Mouse (Mus musculus): ENCODE data around the gene Ube2d1. TPM values are rescaled to one million over a fixed set of nuclear protein-coding genes. Genes with fewer than 3 reads are reported as not detected.

The Ube2d1 gene
- polyA plus RNA-seq, 1 experiment from 2014 or later = 220 TPM

- Histone ChIP-seq H3K9ac (replicated peaks; ENCODE audit: low read depth, low read length) (no peak overlapping the region), H3K4me2 (ENCODE audit: low read depth, low read length) (no peak overlapping the region), H3K27ac (ENCODE audit: low read depth, low read length) (no peak overlapping the region), H3K4me3 (ENCODE audit: low read depth, low read length) (no peak overlapping the region), H3K36me3 (ENCODE audit: control insufficient read depth, insufficient read depth, low read length) (peaks cover 14% of the 10 kb centered on the region), H3K9me3 (ENCODE audit: control insufficient read depth, low read length) (no peaks in the 10 kb centered on the region), H3K4me1 (ENCODE audit: control insufficient read depth, insufficient read depth, low read length) (no peaks in the 10 kb centered on the region), H3K27me3 (ENCODE audit: control insufficient read depth, insufficient read depth, low read length) (no peaks in the 10 kb centered on the region)
- ATAC-seq (ENCODE audit: low read depth) = peak; percentile 55; the same call in 1 of the 2 replicates
- WGBS = 14% methylated on average over 7 of the region's 7 CpGs
Observed at GRCm38 (mm10) chr10:71326789-71327188, 41.7 kb upstream of the Ube2d1 start.

- Histone ChIP-seq H3K36me3 (ENCODE audit: control insufficient read depth, insufficient read depth, low read length) (peaks cover 13% of the 10 kb centered on the region), H3K27ac (ENCODE audit: low read depth, low read length) (no peak overlapping the region), H3K9ac (replicated peaks; ENCODE audit: low read depth, low read length) (no peak overlapping the region), H3K4me3 (ENCODE audit: low read depth, low read length) (no peak overlapping the region), H3K27me3 (ENCODE audit: control insufficient read depth, insufficient read depth, low read length) (no peaks in the 10 kb centered on the region), H3K4me1 (ENCODE audit: control insufficient read depth, insufficient read depth, low read length) (no peaks in the 10 kb centered on the region), H3K4me2 (ENCODE audit: low read depth, low read length) (no peak overlapping the region), H3K9me3 (ENCODE audit: control insufficient read depth, low read length) (no peaks in the 10 kb centered on the region)
- ATAC-seq (ENCODE audit: low read depth) = no peak; the same call in 1 of the 2 replicates
- 87% methylated on average over 7 of the region's 7 CpGs for WGBS
Observed at GRCm38 (mm10) chr10:71326123-71326522, 41.1 kb upstream of the Ube2d1 start.

DNA sequence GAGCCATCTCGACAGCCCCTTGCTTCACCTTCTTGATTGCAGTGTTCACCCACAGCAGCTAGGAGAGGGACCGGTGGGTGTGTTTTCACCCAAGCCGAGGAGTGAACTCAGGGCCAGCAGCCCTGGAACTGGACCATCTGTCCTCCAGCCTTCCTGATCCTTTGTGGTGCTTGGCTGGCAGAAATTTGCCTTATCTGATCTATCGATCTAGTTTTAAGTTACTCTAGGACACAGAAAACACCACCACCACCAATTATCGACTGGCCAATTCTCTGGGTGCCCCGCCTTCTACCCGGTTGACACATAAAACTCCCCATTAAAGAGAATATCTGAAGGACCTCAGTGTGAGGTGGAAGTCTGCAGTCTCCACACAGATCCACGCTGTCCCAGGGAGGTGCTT lies 38.6 kb upstream of the Ube2d1 start:
- ATAC-seq (ENCODE audit: low read depth) = no peak

GRCm38 (mm10) chr10:71316497-71316896 lies 31.4 kb upstream of the Ube2d1 start:
- H3K9me3 ChIP-seq (ENCODE audit: control insufficient read depth, low read length) = no peaks in the 10 kb centered on the region
- WGBS = 73% methylated on average over 7 of the region's 7 CpGs
- H3K36me3 ChIP-seq (ENCODE audit: control insufficient read depth, insufficient read depth, low read length) = no peaks in the 10 kb centered on the region
- no peak overlapping the region for H3K9ac ChIP-seq (replicated peaks; ENCODE audit: low read depth, low read length)
- no peaks in the 10 kb centered on the region for H3K27me3 ChIP-seq (ENCODE audit: control insufficient read depth, insufficient read depth, low read length)
- H3K4me2 ChIP-seq (ENCODE audit: low read depth, low read length) = no peak overlapping the region
- H3K4me3 ChIP-seq (ENCODE audit: low read depth, low read length) = no peak overlapping the region
- H3K27ac ChIP-seq (ENCODE audit: low read depth, low read length) = no peak overlapping the region
- no peaks in the 10 kb centered on the region for H3K4me1 ChIP-seq (ENCODE audit: control insufficient read depth, insufficient read depth, low read length)
- no peak for ATAC-seq (ENCODE audit: low read depth)

More for the DNA sequence above, 38.6 kb upstream of the Ube2d1 start:
- H3K4me3 ChIP-seq (ENCODE audit: low read depth, low read length) = no peak overlapping the region
- no peak overlapping the region for H3K9ac ChIP-seq (replicated peaks; ENCODE audit: low read depth, low read length)
- no peaks in the 10 kb centered on the region for H3K27me3 ChIP-seq (ENCODE audit: control insufficient read depth, insufficient read depth, low read length)
- no peak overlapping the region for H3K4me2 ChIP-seq (ENCODE audit: low read depth, low read length)
- H3K9me3 ChIP-seq (ENCODE audit: control insufficient read depth, low read length) = no peaks in the 10 kb centered on the region
- no peaks in the 10 kb centered on the region for H3K36me3 ChIP-seq (ENCODE audit: control insufficient read depth, insufficient read depth, low read length)
- 88% methylated on average over 8 of the region's 8 CpGs for WGBS
- H3K4me1 ChIP-seq (ENCODE audit: control insufficient read depth, insufficient read depth, low read length) = no peaks in the 10 kb centered on the region
- H3K27ac ChIP-seq (ENCODE audit: low read depth, low read length) = no peak overlapping the region

GRCm38 (mm10) chr10:71316056-71316455 lies 31.0 kb upstream of the Ube2d1 start:
- WGBS = 73% methylated on average over 11 of the region's 11 CpGs
- H3K27ac ChIP-seq (ENCODE audit: low read depth, low read length) = no peak overlapping the region
- no peaks in the 10 kb centered on the region for H3K27me3 ChIP-seq (ENCODE audit: control insufficient read depth, insufficient read depth, low read length)
- no peak for ATAC-seq (ENCODE audit: low read depth)
- no peaks in the 10 kb centered on the region for H3K4me1 ChIP-seq (ENCODE audit: control insufficient read depth, insufficient read depth, low read length)
- no peaks in the 10 kb centered on the region for H3K9me3 ChIP-seq (ENCODE audit: control insufficient read depth, low read length)
- no peak overlapping the region for H3K4me3 ChIP-seq (ENCODE audit: low read depth, low read length)
- no peaks in the 10 kb centered on the region for H3K36me3 ChIP-seq (ENCODE audit: control insufficient read depth, insufficient read depth, low read length)
- H3K4me2 ChIP-seq (ENCODE audit: low read depth, low read length) = no peak overlapping the region
- no peak overlapping the region for H3K9ac ChIP-seq (replicated peaks; ENCODE audit: low read depth, low read length)

GRCm38 (mm10) chr10:71314596-71314995 lies 29.5 kb upstream of the Ube2d1 start:
- ATAC-seq (ENCODE audit: low read depth) = no peak
- Histone ChIP-seq H3K9me3 (ENCODE audit: control insufficient read depth, low read length) (no peaks in the 10 kb centered on the region), H3K9ac (replicated peaks; ENCODE audit: low read depth, low read length) (no peak overlapping the region), H3K27ac (ENCODE audit: low read depth, low read length) (no peak overlapping the region), H3K4me3 (ENCODE audit: low read depth, low read length) (no peak overlapping the region), H3K4me2 (ENCODE audit: low read depth, low read length) (no peak overlapping the region), H3K36me3 (ENCODE audit: control insufficient read depth, insufficient read depth, low read length) (no peaks in the 10 kb centered on the region), H3K4me1 (ENCODE audit: control insufficient read depth, insufficient read depth, low read length) (no peaks in the 10 kb centered on the region), H3K27me3 (ENCODE audit: control insufficient read depth, insufficient read depth, low read length) (no peaks in the 10 kb centered on the region)
- 75% methylated on average over 3 of the region's 3 CpGs for WGBS

- Histone ChIP-seq H3K4me1 (ENCODE audit: control insufficient read depth, insufficient read depth, low read length) (no peaks in the 10 kb centered on the region), H3K4me2 (ENCODE audit: low read depth, low read length) (no peak overlapping the region), H3K27me3 (ENCODE audit: control insufficient read depth, insufficient read depth, low read length) (no peaks in the 10 kb centered on the region), H3K9me3 (ENCODE audit: control insufficient read depth, low read length) (no peaks in the 10 kb centered on the region), H3K36me3 (ENCODE audit: control insufficient read depth, insufficient read depth, low read length) (no peaks in the 10 kb centered on the region), H3K27ac (ENCODE audit: low read depth, low read length) (no peak overlapping the region), H3K4me3 (ENCODE audit: low read depth, low read length) (no peak overlapping the region), H3K9ac (replicated peaks; ENCODE audit: low read depth, low read length) (no peak overlapping the region)
- ATAC-seq (ENCODE audit: low read depth) = no peak
- 69% methylated on average over 3 of the region's 3 CpGs for WGBS
Observed at GRCm38 (mm10) chr10:71310288-71310687, 25.2 kb upstream of the Ube2d1 start.

GRCm38 (mm10) chr10:71308199-71308598 lies 23.1 kb upstream of the Ube2d1 start:
- 91% methylated on average over 5 of the region's 5 CpGs for WGBS

GRCm38 (mm10) chr10:71306759-71307158 lies 21.7 kb upstream of the Ube2d1 start:
- no peak overlapping the region for H3K9ac ChIP-seq (replicated peaks; ENCODE audit: low read depth, low read length)
- ATAC-seq (ENCODE audit: low read depth) = no peak
- H3K4me1 ChIP-seq (ENCODE audit: control insufficient read depth, insufficient read depth, low read length) = no peaks in the 10 kb centered on the region
- no peak overlapping the region for H3K4me2 ChIP-seq (ENCODE audit: low read depth, low read length)
- no peaks in the 10 kb centered on the region for H3K36me3 ChIP-seq (ENCODE audit: control insufficient read depth, insufficient read depth, low read length)
- H3K4me3 ChIP-seq (ENCODE audit: low read depth, low read length) = no peak overlapping the region
- H3K27ac ChIP-seq (ENCODE audit: low read depth, low read length) = no peak overlapping the region
- 81% methylated on average over 6 of the region's 6 CpGs for WGBS
- no peaks in the 10 kb centered on the region for H3K27me3 ChIP-seq (ENCODE audit: control insufficient read depth, insufficient read depth, low read length)
- no peaks in the 10 kb centered on the region for H3K9me3 ChIP-seq (ENCODE audit: control insufficient read depth, low read length)

More at GRCm38 (mm10) chr10:71308199-71308598, 23.1 kb upstream of the Ube2d1 start:
- Histone ChIP-seq H3K4me1 (ENCODE audit: control insufficient read depth, insufficient read depth, low read length) (no peaks in the 10 kb centered on the region), H3K9me3 (ENCODE audit: control insufficient read depth, low read length) (no peaks in the 10 kb centered on the region), H3K27me3 (ENCODE audit: control insufficient read depth, insufficient read depth, low read length) (no peaks in the 10 kb centered on the region), H3K36me3 (ENCODE audit: control insufficient read depth, insufficient read depth, low read length) (no peaks in the 10 kb centered on the region), H3K27ac (ENCODE audit: low read depth, low read length) (no peak overlapping the region), H3K9ac (replicated peaks; ENCODE audit: low read depth, low read length) (no peak overlapping the region), H3K4me3 (ENCODE audit: low read depth, low read length) (no peak overlapping the region), H3K4me2 (ENCODE audit: low read depth, low read length) (no peak overlapping the region)
- no peak for ATAC-seq (ENCODE audit: low read depth)

All from neural tube, embryonic 14.5 days (tissue).